Mouse (Mus musculus): ENCODE results near the gene Irf2bp1.

Irf2bp1 gene

DNA sequence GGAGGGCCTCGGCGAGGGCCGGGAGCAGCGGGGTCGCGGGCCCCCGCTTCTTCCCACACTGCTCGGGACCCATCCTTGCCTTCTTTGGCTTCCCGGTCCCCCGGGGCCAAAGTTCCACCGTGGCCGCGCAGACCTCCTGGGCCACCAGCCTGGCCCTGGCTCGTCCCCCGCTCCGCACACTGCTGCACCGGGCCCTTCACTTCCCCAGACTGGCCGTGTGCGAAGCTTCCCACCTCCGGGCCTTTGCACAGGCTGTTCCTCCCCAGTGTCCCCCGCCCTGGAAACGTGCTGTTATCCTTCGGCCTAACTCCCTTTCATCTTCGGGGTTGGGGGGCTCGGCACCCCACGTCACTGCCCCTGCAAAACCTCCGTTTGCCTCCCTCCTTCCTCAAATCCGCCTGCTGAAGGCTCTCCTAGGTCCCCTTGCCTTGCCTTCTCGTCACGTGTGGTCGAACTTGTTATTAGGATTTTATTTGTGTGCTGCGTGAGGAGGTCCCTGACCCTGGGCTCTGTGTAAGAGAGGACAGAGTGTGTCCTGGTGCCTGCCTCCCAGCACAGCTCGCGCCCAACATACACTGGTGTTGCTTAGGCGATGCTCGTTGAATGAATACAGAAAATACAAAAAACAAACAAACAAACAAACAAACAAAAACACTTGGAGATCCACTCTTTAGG, 20.9 kb downstream of the Irf2bp1 start:
- DNase-seq (ENCODE audit: low spot score in 2 of 2), result peak in 1 of 2 experiments; percentile 12

DNA sequence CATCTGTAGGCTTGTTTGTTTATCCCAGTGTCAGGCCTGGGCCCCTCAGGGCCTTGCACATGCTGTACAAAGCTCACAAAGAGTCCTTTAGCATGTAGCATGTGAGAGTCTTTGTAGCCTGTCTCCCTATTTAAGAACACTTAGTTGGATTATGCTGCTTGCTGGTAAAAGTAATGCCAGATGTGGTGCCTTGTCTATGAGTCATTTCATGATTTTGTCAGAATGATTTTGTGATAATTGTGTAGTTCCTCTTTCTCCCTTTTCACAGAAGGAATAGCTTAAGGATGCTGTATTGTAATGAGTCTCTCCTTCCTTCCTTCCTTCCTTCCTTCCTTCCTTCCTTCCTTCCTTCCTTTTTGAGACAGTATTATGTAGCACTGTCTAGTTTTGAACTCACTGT, 24.2 kb downstream of the Irf2bp1 start:
- no peak for DNase-seq (ENCODE audit: low spot score in 2 of 2)

- DNase-seq (ENCODE audit: low spot score in 2 of 2), result no peak
Observed at GRCm38 (mm10) chr7:19029084-19029653, 25.3 kb downstream of the Irf2bp1 start.

GRCm38 (mm10) chr7:19031641-19032040, 27.8 kb downstream of the Irf2bp1 start:
- DNase-seq (ENCODE audit: low spot score in 2 of 2), result no peak

DNA sequence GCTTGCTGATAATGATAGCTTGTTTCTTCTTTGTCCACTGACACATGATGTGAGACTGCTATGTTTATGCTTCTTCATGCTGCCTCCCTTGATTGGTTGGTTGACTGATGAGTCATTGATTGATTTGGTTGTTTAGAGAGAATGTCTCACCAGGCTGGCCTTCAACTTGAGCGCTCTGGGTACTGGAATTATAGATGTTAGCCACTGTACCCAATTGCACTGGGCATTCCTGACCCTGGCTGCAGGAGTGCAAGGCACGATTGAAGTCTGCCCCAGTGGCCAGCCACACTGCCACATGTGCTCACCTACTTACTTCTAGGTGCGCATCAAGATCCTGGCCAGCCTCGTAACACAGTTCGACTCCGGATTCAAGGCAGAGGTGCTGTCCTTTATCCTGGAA, 40.8 kb downstream of the Irf2bp1 start:
- DNase-seq (ENCODE audit: low spot score in 2 of 2), result no peak

GRCm38 (mm10) chr7:19046286-19047069, 42.6 kb downstream of the Irf2bp1 start:
- no peak for DNase-seq (ENCODE audit: low spot score in 2 of 2)

DNA sequence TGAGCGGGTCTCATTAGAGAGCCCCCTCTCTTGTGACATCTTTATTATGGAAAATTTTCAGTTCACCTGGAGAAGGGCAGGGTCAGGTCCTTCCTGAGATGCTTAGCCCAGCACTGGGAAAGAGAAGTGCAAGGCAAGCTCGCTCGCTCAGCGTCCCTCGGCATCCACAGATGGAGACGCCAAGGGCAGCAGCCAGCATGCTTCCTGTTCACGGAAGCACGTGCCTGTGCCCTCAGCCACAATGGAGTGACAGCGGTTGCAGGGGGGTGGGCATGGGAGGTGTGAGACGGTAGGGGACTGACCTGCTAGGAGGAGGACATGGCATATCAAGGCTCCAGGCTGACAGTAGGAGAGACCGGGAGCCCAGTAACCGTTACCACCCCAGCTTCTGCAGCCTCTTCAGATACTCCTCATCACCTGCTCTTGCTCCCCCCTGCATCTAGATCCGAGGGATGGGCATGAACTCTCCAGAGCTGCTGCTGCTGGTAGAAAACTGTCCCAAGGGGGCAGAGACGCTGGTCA, 44.2 kb downstream of the Irf2bp1 start:
- DNase-seq (ENCODE audit: low spot score in 2 of 2), result no peak

GRCm38 (mm10) chr7:19049252-19049651, 45.4 kb downstream of the Irf2bp1 start:
- no peak for DNase-seq (ENCODE audit: low spot score in 2 of 2)

- peak; percentile 45 to 49 for DNase-seq (ENCODE audit: low spot score in 2 of 2)
Observed at GRCm38 (mm10) chr7:19050172-19050571, 46.3 kb downstream of the Irf2bp1 start.

GRCm38 (mm10) chr7:19051161-19051560, 47.3 kb downstream of the Irf2bp1 start:
- no peak for DNase-seq (ENCODE audit: low spot score in 2 of 2)

- DNase-seq (ENCODE audit: low spot score in 2 of 2), result peak; percentile 64 to 68
Observed at GRCm38 (mm10) chr7:19052345-19053135, 48.7 kb downstream of the Irf2bp1 start.

DNA sequence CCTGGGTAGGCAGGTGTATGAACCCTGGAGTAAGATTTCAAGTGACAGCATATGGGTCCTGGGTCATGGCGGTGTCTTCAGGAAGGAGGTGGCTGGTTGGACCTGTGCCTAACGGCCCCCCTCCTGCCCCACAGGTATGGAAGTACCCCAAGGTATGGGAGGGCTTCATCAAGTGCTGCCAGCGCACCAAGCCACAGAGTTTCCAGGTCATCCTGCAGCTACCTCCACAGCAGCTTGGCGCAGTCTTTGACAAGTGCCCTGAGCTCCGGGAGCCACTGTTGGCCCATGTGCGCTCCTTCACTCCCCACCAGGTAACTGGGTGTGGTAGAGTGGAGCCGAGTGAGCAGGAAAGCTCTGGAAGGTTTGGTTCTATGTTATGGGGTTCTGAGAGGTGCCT, 49.3 kb downstream of the Irf2bp1 start:
- DNase-seq (ENCODE audit: low spot score in 2 of 2), result no peak

GRCm38 (mm10) chr7:19054047-19054776, 50.4 kb downstream of the Irf2bp1 start, which contains the start of gene Rsph6a:
Rsph6a (plus strand) TSS chr7:19054690.
- no peak for DNase-seq (ENCODE audit: low spot score in 2 of 2)

DNA sequence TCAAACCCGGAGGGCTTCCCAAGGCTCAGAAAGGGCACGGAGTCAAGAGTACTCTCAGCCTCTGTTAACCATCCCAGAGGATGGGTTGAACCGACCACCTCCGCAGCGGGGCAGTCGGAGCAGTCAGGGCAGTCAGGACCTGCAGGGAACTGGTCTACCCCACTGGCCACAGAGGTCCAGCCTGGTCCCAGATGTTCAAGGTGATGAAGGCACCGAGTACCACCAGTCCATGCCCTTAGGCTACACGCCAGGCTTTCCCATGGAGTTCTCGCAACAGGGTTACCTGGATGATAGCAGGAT, 50.9 kb downstream of the Irf2bp1 start:
- DNase-seq (ENCODE audit: low spot score in 2 of 2), result no peak

DNA sequence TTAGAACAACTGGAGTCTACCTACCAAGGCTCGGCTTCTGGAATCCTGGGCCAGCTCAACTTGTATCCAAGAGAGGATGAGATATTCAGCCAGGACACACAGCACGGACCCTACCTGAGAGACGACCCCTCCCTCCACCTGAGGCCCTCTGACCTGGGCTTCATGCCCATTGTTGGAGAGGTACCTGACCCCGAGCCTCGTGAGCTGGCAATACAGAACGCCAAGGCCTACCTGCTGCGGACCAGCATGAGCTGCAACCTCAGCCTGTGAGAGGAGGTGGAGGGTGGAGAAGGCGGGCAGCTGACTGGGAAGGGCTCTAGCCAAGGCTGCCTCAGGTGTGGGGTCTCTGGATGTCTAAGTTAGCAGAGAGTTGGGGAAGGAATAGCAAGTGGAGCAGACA, 51.3 kb downstream of the Irf2bp1 start:
- no peak for DNase-seq (ENCODE audit: low spot score in 2 of 2)
